Mouse (Mus musculus) right cerebral cortex, postnatal 14 days (tissue): Measurements from ENCODE around the gene Nwd1.

Experiments
- DNase-seq: peaks from one replicate; pipeline ENCODE4 v3.0.0; 2022

Gene Nwd1

GRCm38 (mm10) chr8:72712569-72712968, 66.1 kb downstream of the Nwd1 start:
- no peak for DNase-seq

DNA sequence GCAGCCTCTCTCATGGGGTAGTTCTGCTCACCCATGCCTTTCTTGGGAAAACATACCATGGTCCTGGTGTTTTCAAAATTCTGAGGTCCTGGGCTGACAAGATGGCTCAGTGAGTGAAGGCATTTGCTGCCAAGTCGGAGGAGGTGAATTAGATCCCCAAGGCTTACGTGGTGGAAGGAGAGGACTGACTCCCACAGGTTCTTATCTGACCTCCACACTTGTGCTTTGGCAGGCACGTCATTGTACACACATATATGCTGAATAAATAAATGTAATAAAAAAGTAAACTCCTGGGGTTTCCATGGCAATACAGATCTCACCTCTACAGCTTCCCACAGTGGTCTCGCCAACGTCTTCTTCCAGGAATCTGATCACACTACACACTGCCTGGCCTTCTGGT, 70.1 kb downstream of the Nwd1 start:
- no peak for DNase-seq

GRCm38 (mm10) chr8:72720541-72720940, 74.0 kb downstream of the Nwd1 start:
- no peak for DNase-seq

- DNase-seq = peak; percentile 91
Observed at GRCm38 (mm10) chr8:72722769-72723650, 76.5 kb downstream of the Nwd1 start, which contains the start of gene Sin3b. Sin3b (plus strand) TSS chr8:72723285.

- peak; percentile 47 for DNase-seq
Observed at GRCm38 (mm10) chr8:72723651-72724001, 77.1 kb downstream of the Nwd1 start.

DNA sequence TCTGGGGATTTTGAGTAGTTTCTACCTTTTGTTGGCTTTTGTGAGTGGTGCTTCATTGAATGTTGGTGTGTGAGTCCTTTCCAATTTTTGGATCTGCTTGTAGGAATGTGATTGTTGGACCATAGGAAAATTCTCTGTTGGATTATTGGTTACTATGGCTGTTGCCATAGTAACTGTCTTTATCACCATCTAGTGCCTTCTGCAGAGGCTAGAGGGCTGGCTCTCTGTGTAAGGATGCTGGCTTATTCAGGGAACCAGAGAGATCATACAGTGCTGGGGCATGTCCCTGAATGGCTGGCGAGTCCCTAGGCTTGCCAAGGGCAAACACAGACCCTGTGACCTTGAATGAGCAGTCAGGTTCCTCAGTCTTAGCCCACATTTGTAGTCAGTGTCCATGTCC, 82.1 kb downstream of the Nwd1 start:
- no peak for DNase-seq

DNA sequence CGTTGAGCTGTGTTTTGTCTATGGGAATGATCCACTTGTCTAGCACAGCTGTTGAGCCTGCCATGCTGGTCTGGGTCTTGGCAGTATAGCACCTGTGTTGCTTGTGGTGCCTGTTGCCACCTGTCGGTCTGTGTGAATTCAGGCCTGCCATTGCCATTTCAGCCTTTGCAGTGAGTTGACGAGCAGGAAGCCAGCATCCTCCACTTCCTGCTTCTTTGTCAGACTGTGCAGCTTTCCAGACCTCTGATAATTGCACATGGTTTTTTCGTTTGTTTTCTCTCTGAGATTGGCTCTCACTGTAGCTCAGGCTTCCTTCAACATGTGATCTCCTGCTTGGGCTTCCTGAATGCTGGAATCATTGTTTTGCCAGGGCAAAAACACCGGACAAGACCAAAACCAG, 88.5 kb downstream of the Nwd1 start:
- no peak for DNase-seq

DNA sequence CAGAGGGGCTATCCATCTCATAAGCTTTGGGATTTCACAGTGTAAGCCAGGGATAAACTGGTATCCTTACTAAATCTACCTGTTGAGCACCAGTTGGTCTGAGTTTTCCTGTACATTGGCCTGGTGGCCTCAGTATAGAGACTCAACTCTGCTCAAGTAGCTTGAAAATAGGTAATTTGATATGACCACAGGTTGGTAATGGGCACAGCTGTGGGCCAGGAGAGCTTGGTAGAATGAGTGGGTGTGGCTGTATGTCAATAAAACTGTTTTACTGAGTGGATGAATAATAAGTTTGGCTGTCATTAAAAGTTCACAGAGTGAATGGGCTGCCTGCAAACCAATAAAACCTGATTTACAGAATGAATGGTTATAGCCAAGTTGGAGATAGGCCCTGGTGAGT, 90.4 kb downstream of the Nwd1 start:
- DNase-seq = no peak

GRCm38 (mm10) chr8:72746061-72746460, 99.5 kb downstream of the Nwd1 start:
- DNase-seq = peak; percentile 46

GRCm38 (mm10) chr8:72749846-72750245, 103.3 kb downstream of the Nwd1 start:
- no peak for DNase-seq

DNA sequence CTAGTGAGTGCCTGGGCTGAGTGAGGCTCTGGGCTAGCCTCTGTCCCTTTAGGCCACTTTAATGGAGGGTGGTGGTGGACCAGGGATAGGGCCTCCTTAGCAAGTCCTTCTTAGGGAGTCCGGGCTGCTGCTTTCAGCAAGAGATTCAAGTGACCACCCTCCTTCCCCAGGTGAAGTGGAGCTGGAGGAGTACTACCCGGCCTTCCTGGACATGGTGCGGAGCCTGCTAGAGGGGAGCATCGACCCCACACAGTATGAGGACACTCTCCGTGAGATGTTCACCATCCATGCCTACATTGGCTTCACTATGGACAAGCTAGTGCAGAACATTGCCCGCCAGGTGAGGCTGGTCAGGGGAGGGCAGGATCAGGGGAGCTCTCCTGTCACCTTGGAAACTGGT, 103.8 kb downstream of the Nwd1 start:
- no peak for DNase-seq

- no peak for DNase-seq
Observed at GRCm38 (mm10) chr8:72751126-72751525, 104.6 kb downstream of the Nwd1 start.

DNA sequence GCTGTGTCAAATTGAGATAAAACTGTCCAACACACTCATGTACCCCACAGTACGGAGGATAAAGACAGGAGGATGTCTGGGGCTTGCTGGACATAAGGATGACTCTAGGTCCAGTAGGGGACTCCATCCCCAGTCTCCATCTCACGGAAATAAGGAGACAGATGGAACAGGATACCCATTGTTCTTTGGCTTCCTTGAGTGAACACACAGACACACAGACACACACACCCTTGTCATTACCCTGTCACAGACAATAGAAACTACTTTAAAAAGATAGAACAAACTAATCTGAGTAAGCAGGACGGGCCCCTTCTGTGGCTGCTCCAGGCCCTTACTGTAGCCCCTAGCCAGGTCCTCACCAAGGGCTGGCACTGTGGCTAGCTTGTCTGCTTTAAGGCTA, 105.8 kb downstream of the Nwd1 start:
- no peak for DNase-seq

GRCm38 (mm10) chr8:72753165-72753564, 106.7 kb downstream of the Nwd1 start:
- no peak for DNase-seq

DNA sequence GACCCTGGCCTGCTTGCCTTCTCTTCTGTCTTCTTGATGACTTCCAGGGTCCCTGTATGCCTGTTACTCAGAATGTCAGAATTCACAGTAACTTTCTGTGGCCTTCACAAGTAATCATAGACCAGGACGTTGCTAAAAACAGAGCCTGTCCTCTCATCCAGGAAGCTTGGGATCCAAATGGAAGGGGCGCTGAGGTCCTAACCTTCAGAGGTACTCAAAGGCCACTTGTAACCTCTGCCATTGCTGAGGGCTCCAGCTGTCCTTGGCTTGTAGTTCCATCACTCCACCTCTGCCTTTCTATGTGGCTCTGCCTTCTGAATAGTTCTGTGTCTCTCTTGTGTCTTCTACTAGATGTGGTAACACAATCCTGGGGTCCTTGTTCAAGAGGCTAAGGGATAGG, 107.3 kb downstream of the Nwd1 start:
- no peak for DNase-seq

GRCm38 (mm10) chr8:72756031-72756430, 109.5 kb downstream of the Nwd1 start:
- no peak for DNase-seq

DNA sequence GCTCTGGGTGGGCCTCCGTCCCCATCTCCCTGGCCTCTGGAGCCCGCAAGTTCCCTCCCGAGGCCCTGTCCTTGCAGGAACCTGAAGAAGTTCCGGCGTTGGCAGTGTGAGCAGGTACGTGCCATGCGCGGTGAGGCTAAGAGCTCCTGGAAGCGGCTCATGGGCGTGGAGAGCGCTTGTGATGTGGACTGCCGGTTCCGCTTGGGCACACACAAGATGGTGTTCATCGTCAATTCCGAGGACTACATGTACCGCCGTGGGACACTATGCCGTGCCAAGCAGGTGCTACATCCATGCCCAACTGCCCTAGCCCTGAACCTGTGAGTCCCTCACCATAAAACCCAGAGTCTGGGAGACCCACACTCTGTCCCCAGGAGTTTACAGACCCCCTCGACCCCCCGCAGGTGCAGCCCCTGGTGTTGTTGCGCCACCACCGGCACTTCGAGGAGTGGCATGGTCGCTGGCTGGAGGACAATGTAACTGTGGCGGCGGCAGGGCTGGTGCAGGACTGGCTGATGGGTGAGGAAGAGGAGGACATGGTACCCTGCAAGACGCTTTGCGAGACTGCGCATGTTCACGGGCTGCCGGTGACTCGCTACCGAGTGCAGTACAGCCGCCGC, 110.4 kb downstream of the Nwd1 start:
- no peak for DNase-seq

- DNase-seq = no peak
Observed at GRCm38 (mm10) chr8:72757426-72758195, 111.1 kb downstream of the Nwd1 start.

DNA sequence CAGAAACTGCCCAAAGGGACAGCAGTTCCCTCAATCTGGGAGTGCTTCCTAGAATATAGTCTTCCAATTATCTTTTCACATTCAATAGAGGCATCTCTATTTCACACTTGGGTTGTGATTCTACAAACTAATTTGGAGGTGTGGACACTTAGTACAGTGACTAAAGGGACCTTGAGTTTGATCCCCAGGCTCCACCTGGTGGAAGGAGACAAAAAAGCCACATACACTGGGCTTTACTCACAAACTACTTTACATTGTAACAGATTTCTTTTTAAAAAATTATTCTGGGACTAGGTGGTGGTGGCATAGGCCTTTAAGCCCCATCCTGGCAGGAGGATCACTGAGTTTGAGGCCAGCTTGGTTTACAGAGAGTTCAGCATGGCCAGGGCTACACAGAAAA, 111.8 kb downstream of the Nwd1 start:
- no peak for DNase-seq

DNA sequence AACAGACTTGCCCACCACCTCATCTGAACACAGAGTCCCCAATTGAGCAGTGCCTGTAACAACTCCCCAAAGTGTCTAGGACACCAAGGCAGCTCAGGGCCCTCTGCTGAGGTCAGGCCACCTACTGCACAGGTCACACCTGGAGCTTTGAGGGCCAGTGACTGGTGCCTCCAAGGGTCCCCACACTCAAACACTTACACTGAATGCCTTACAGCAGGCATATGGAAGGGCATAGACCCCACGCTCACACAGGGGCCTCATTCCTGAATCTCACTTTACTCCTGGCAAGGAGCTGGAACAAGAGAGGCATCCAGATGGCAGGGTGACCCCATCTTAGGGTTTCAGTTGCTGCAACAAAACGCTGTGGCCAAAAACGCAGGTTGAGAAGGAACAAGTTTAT, 113.7 kb downstream of the Nwd1 start:
- DNase-seq = no peak

GRCm38 (mm10) chr8:72761322-72762051, 115.0 kb downstream of the Nwd1 start, which contains the start of gene F2rl3:
F2rl3 (plus strand) TSS chr8:72761880.
- no peak for DNase-seq

- no peak for DNase-seq
Observed at GRCm38 (mm10) chr8:72762306-72762705, 115.8 kb downstream of the Nwd1 start.

- no peak for DNase-seq
Observed at GRCm38 (mm10) chr8:72765696-72766095, 119.2 kb downstream of the Nwd1 start.
